Mouse (Mus musculus) spleen, embryonic (tissue): ENCODE results near the gene Olfr689.
"Not testable (repeated sequence)": the region's sequence is repeated elsewhere in the genome, so short reads cannot be mapped to it uniquely, and the experiment has no call there.

Experiments
- CTCF ChIA-PET: fragments of 350-600 bp; sonication (Branson Sonifier 250); formaldehyde crosslinking; loops from one replicate; lab custom pipeline; 2022; lab: Charles Lee

The Olfr689 gene

GRCm38 (mm10) chr7:105310865-105311264, at the start of gene Olfr689:
Gene Olfr689, plus strand, starts transcription at chr7:105311165.
- CTCF ChIA-PET = no interaction called here

GRCm38 (mm10) chr7:105272426-105272825, 38.5 kb upstream of the Olfr689 start:
- CTCF ChIA-PET = no interaction called here

- CTCF ChIA-PET = no interaction called here
Measured at GRCm38 (mm10) chr7:105287795-105288194, 23.2 kb upstream of the Olfr689 start, which contains the start of gene Olfr688. Gene Olfr688, plus strand, starts transcription at chr7:105288095.

DNA sequence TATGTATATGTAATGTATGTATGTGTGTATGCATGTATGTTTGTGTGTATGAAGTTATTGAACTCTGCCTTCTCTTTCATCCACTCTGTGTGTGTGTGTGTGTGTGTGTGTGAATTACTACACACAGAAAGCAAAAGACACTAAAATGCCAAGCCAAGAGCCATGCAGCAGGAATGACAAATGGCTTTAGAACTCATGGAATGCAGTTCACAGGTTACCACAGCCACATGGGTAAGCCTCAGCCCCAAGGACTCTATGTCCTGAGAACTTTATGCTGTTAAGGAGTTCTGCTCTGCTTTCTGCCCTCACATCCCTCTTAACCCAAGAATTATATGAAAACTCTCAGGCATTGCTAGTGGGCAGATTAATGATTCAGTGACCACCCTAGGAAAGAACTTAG, 20.9 kb upstream of the Olfr689 start:
- CTCF ChIA-PET = no interaction called here

- CTCF ChIA-PET = no interaction called here
Measured at GRCm38 (mm10) chr7:105325302-105325701, 14.3 kb downstream of the Olfr689 start.

DNA sequence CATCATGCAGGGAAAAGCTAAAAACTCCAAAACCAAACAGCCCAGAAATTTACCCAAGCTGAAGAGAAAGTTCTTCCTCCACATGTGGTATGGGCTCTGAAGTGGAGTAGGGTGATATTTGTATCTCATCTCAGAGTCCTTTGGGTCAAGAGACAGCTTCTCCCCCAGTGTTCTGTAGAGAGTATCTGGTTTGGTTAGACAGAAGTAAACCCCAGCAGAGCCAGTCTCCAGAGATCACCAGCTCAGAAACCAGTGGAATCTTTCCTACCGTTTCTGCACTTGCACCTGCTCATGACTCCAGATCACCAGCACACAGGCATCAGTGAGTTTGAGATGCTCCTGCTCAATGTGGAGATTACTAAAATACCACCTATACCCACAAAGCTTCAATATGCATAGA, 23.0 kb downstream of the Olfr689 start, which contains the start of gene Olfr690:
Olfr690 (minus strand) TSS at position 101 of the 400 bp plus-strand sequence.
- CTCF ChIA-PET = no interaction called here

DNA sequence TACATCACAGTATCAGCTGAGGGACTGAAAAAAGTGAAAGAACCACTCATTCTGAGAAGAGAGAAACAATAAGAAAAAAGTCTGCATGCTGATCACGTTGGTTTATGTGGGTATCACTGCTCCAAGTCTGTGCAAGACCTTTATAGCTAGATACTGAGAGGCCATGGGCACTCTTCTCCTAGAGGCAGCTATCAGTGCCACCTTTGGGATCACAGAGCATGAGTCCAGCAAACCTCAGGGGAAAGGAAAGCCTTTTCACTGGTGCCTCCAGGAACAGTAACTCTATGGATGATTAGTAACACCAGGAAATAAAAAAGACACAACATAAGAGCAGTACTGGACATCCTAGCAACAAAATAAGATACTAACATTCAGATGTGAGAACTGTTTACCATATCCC, 31.2 kb downstream of the Olfr689 start, which contains the start of gene Olfr691:
Olfr691 (minus strand) TSS at position 101 of the 400 bp plus-strand sequence.
- CTCF ChIA-PET = no interaction called here

GRCm38 (mm10) chr7:105342752-105343151, 31.8 kb downstream of the Olfr689 start:
- CTCF ChIA-PET = no interaction called here

DNA sequence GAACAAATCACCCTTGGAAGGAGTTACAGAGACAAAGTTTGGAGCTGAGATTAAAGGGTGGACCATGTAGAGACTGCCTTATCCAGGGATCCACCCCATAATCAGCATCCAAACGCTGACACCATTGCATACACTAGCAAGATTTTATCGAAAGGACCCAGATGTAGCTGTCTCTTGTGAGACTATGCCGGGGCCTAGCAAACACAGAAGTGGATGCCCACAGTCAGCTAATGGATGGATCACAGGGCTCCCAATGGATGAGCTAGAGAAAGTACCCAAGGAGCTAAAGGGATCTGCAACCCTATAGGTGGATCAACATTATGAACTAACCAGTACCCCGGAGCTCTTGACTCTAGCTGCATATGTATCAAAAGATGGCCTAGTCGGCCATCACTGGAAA, 45.1 kb downstream of the Olfr689 start:
- CTCF ChIA-PET = not testable (repeated sequence)

DNA sequence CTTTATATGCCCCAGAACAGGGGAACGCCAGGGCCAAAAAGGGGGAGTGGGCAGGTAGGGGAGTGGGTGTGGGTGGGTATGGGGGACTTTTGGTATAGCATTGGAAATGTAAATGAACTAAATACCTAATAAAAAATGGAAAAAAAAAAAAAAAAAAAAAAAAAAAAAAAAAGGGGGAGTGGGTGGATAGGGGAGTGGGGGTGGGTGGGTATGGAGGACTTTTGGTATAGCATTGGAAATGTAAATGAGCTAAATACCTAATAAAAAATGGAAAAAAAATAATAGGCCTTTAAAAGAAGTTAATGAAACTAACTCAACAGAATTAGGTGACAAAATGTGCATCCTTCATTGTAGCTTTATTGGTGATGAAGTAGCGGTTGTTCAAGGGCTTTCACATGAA, 45.5 kb downstream of the Olfr689 start:
- CTCF ChIA-PET = not testable (repeated sequence)

DNA sequence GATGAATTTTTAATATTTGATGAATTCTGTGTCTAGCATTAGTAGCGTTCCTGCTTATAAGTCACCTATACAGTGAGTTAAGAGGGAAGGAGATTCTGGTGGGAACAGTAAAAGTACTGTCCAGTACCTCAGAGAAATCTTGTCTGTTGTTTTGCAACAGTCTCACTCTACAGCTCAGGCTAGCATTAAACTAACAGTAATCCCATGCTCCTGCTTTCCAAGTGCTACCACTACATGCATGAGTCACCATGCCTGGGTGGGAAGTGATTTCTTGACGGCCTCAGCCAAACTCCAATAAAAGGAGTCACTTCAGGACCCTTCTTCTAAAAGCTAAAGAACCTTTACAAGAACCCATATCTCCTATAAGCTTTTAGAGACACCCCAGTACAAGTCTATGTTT, 50.7 kb downstream of the Olfr689 start:
- CTCF ChIA-PET = no interaction called here

GRCm38 (mm10) chr7:105367268-105367667, 56.3 kb downstream of the Olfr689 start:
- CTCF ChIA-PET = no interaction called here

GRCm38 (mm10) chr7:105367930-105368329, 57.0 kb downstream of the Olfr689 start, which contains the start of gene Olfr692:
Gene Olfr692, plus strand, starts transcription at chr7:105368230.
- CTCF ChIA-PET = interaction anchor here (0.6 kb wide), 1 partner anchor 213 kb away, joined by 13 read pairs; no protein-coding TSS in a partner anchor

DNA sequence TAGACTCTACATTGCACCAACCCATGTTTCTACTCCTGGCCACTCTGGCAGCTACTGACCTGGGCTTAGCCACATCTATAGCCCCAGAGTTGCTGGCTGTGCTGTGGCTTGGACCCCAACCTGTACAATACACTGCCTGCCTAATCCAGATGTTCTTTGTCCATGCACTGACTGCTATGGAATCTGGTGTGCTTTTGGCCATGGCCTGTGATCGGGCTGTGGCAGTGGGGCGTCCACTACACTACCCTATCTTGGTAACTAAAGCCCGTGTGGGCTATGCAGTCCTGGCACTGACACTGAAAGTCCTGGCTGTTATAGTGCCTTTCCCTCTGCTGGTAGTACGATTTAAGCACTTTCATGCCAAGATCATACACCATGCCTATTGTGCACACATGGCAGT, 57.6 kb downstream of the Olfr689 start:
- CTCF ChIA-PET = interaction anchor here (0.6 kb wide), 1 partner anchor 212 kb away, joined by 13 read pairs; no protein-coding TSS in a partner anchor
